Mouse (Mus musculus): Measurements from ENCODE around the gene Slc48a1. TPM values are rescaled to one million over a fixed set of nuclear protein-coding genes. Genes with fewer than 3 reads are reported as not detected.
A peak's percentile ranks its signal among the peaks of the same experiment; 100 is the strongest.

Gene Slc48a1
- polyA plus RNA-seq, 1 experiment from 2014 or later: 23.9 TPM

DNA sequence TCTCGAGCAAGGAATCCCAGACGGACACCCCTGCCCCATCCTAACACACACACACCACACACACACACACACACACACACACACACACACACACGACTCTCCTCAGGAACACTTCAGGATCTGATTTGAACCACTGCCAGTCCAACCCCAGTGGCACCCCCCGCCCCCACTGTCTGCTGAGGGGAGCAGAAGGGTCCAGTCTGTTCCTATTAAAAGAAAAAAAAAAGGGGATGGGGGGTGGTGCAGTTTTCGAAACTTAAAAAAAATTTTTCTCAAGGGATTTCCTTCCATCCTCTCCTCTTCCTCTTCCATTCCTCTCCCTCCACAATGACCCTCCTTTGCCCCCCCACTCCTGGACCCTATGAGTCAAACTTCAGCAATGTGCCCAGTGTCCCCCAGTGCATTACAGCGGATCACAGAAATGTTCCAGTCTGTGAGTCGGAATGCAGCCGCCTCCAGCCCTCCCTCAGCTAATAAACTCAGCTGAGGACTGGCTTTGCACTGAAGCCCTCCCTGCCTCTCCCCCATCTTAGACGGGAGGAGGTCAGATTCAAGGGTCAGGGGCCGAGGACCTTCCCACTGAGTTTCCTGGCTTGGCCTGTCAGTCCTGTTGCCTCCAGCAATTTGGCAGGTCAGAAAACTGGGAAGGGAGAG is 53.8 kb downstream of the Slc48a1 start:
- peak overlapping the region; percentile 90 for H3K4me2 ChIP-seq (replicated peaks)
- peak overlapping the region; percentile 97 for H3K27ac ChIP-seq
- WGBS: 10% methylated on average over 10 of the region's 10 CpGs
- H3K4me3 ChIP-seq (replicated peaks): peak overlapping the region; percentile 86
- H3K9ac ChIP-seq: peak overlapping the region; percentile 94
- H3K9me3 ChIP-seq: no peaks in the 10 kb centered on the region
- ATAC-seq: peak; percentile 21; the same call in 1 of the 2 replicates
- H3K27me3 ChIP-seq (replicated peaks): no peaks in the 10 kb centered on the region
- H3K4me1 ChIP-seq (replicated peaks): peaks cover 39% of the 10 kb centered on the region
- no peaks in the 10 kb centered on the region for H3K36me3 ChIP-seq

DNA sequence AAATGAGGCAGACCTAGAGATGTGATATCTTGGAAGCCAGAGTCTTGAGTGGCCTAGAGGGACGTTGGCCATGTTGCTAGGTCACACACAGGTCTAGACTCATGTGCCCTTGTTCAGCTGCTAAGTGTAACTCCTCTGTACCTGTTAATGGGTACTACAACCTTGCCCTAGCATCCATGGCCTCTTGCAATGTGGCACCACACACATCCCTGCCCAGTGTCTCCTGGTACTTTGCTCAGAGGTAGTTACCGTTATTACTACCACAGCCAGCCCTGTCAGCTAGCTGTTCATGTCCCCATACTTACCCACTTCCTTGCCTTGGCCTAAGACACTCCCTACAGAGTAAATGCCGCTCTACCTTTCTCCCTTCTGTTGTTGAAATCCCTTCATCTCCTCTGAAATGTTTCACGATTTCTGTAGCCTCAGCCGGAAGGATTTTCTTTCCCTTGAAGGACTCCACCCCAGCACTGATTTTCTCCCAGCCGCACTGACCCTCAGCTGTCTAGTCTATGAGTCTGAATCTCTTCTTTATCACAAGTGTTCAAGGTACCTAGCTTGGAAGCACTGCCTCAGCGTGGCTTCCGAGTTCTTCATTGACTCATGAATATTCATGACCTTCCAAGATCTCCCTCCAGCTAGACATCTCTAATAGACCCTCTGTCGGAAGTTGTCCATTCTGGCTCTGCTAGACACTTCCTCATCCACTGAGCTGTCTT is 54.6 kb downstream of the Slc48a1 start:
- H3K27ac ChIP-seq: peak overlapping the region; percentile 32; the same call in 1 of the 2 replicates
- no peaks in the 10 kb centered on the region for H3K9me3 ChIP-seq
- H3K9ac ChIP-seq: no peak overlapping the region
- H3K4me3 ChIP-seq (replicated peaks): no peak overlapping the region
- peak overlapping the region; percentile 90; the same call in 1 of the 2 replicates for H3K4me2 ChIP-seq (replicated peaks)
- ATAC-seq: no peak
- H3K4me1 ChIP-seq (replicated peaks): peaks cover 46% of the 10 kb centered on the region
- 73% methylated on average over 9 of the region's 9 CpGs for WGBS
- no peaks in the 10 kb centered on the region for H3K36me3 ChIP-seq
- no peaks in the 10 kb centered on the region for H3K27me3 ChIP-seq (replicated peaks)

DNA sequence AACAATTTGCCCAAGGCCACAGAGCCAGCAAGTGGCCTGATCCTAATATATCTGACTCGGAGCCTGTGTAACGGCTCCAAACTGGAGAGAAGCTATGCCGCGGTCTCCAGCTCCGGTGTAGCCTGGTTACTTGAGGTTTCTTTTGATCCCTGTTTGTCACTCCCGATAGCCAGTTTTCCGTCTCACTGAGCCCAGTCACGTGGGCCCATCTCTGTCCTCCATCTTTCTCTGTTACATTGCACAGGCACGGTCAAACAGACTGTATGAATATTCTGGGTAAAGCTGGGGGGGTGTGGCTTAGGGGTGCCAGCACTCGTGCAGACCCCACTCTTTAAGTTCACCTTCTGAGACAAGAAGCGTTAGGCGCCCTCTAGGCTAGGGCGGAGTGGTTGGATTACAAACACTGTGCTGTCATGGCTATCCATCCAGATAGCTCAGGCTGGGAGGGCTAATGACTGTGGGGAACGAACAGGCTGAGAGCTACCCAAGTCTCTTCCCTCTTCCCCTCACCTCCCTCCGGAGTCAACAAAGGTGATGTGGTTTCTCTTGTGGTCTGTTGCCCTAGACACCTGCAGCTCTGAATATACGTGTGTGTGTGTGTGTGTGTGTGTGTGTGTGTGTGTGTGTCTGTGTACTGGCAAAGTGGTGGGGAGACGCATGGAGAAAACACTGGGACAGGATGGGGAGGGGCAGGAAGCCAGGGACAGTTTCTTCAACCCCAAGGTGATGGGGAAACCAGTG is 58.0 kb downstream of the Slc48a1 start:
- no peaks in the 10 kb centered on the region for H3K27me3 ChIP-seq (replicated peaks)
- no peak for ATAC-seq
- no peak overlapping the region for H3K9ac ChIP-seq
- no peaks in the 10 kb centered on the region for H3K36me3 ChIP-seq
- H3K4me1 ChIP-seq (replicated peaks): peaks cover 47% of the 10 kb centered on the region
- H3K9me3 ChIP-seq: no peaks in the 10 kb centered on the region
- whole genome bisulfite sequencing: 53% methylated on average over 17 of the region's 17 CpGs
- H3K27ac ChIP-seq: no peak overlapping the region
- H3K4me3 ChIP-seq (replicated peaks): no peak overlapping the region
- H3K4me2 ChIP-seq (replicated peaks): no peak overlapping the region

DNA sequence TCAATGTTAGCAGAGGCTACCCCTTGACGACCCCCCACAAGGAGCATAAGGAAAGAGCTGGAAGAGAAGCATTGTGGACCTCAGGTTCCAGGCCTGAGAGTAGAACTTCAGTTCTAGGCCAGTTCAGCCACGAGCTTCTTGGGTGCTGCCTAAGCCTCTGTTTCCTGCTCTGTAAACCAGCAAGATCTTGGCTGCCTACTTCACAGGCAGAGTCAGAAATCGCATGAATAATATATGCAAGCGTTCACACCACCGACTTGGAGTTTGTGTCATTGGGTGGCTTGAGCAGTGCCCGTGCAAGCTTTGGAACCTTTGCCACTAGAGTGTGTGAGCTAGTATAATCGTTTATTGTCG is 58.6 kb downstream of the Slc48a1 start:
- Histone ChIP-seq H3K9me3 (no peaks in the 10 kb centered on the region), H3K4me3 (replicated peaks) (no peak overlapping the region), H3K4me1 (replicated peaks) (peaks cover 47% of the 10 kb centered on the region), H3K36me3 (no peaks in the 10 kb centered on the region), H3K27me3 (replicated peaks) (no peaks in the 10 kb centered on the region), H3K4me2 (replicated peaks) (no peak overlapping the region), H3K27ac (no peak overlapping the region), H3K9ac (no peak overlapping the region)
- no peak for ATAC-seq
- WGBS: 64% methylated on average over 8 of the region's 8 CpGs

DNA sequence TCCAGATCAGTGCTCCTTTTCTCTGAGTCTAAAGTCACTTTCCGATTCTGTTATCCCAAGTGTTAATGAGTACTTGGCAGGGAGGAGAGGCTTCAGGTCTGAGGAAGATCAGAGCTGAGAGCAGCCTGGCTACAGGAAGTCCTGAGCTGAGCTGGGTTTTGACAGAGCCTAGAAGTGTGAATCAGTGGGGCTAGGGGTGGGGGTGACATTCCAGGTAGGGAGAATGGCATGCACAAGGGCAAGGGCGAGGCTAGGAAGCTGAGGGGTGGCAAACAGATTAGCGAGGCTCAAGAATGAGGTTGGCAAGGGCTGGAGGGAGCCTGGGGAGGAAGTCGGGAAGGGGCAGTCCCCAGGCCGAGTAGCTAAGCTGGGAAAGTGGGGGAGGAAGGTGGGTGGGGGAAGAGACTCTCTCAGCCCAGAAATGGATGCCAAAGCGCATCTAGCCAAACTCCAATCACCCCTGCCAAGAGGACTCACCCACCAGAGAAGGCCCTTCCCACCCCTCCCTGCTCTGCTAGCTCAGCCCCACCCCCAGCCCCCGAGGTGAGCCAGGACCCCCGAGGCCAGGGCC is 59.3 kb downstream of the Slc48a1 start:
- peaks cover 42% of the 10 kb centered on the region for H3K4me1 ChIP-seq (replicated peaks)
- WGBS: 17% methylated on average over 8 of the region's 8 CpGs
- 0 out of 2 replicates have a peak overlapping the region, but pooled peaks have one; percentile 51 for H3K27ac ChIP-seq
- no peaks in the 10 kb centered on the region for H3K27me3 ChIP-seq (replicated peaks)
- H3K9ac ChIP-seq: no peak overlapping the region
- no peak overlapping the region for H3K4me3 ChIP-seq (replicated peaks)
- H3K9me3 ChIP-seq: no peaks in the 10 kb centered on the region
- no peak overlapping the region for H3K4me2 ChIP-seq (replicated peaks)
- no peaks in the 10 kb centered on the region for H3K36me3 ChIP-seq
- peak; percentile 31; the same call in 1 of the 2 replicates for ATAC-seq

DNA sequence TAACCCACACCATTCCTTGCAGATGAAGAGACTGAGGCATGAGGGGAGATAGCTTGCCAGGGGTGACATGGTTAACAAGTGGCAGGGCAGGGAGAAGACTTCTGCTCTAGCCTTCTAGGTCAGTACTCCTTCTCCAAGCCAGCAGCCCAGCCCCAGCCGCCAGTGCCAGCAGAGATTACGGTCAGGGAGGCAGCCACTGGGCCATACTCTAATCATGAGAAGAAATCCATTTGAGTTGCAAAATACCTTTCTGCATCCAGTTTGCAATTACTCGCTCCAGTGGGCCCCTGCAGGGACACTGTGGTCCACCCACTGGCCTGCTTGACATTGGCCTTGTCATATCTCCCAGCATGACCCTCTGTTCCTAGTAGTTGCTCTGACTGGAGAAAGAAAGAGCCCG is 60.1 kb downstream of the Slc48a1 start:
- no peaks in the 10 kb centered on the region for H3K9me3 ChIP-seq
- no peak overlapping the region for H3K27ac ChIP-seq
- no peaks in the 10 kb centered on the region for H3K27me3 ChIP-seq (replicated peaks)
- no peak overlapping the region for H3K4me3 ChIP-seq (replicated peaks)
- H3K36me3 ChIP-seq: no peaks in the 10 kb centered on the region
- no peak overlapping the region for H3K9ac ChIP-seq
- WGBS: 79% methylated on average over 4 of the region's 4 CpGs
- H3K4me2 ChIP-seq (replicated peaks): no peak overlapping the region
- H3K4me1 ChIP-seq (replicated peaks): peaks cover 37% of the 10 kb centered on the region
- no peak for ATAC-seq

DNA sequence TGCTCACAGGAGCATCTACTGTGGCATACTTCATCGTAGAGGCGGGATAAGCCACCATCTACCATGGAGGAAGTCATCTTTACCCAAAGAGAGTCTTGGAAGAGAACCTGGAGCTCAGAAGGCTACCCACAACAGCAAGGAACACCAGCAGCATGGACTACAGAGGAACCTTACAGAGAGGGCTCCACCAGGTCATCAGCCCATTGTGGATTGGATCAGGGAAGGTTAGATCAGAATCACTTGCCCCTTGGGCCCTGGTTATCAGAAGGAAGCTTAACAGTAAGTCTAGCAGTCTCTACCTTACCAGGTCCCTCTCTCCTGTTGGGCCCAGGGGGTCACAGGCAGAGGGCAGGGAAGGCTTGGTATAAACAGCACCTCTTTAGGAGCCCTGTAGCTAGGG is 60.7 kb downstream of the Slc48a1 start:
- ATAC-seq: no peak
- no peaks in the 10 kb centered on the region for H3K36me3 ChIP-seq
- H3K27ac ChIP-seq: no peak overlapping the region
- WGBS: 92% methylated on average over 2 of the region's 2 CpGs
- H3K4me2 ChIP-seq (replicated peaks): no peak overlapping the region
- no peak overlapping the region for H3K9ac ChIP-seq
- H3K4me1 ChIP-seq (replicated peaks): peaks cover 37% of the 10 kb centered on the region
- H3K4me3 ChIP-seq (replicated peaks): no peak overlapping the region
- no peaks in the 10 kb centered on the region for H3K27me3 ChIP-seq (replicated peaks)
- no peaks in the 10 kb centered on the region for H3K9me3 ChIP-seq

DNA sequence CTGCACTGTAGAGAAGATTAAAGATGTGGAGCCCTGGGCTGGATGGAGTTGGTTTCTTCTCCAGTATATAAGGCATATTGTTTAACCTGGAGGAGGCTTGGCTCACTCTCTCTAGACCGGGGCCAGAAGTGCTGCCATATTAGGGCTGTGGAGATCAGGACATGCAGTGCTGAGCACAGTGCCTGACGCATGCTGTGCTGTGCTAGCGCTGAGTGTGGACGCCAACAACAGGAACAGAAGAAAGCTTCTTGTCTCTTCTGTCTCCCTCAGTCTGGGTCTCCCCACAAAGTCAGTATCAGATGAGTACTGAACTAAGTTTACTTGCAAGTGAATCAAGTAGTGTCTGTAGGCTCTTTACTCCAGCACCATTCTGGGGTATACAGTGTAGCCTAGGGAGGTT is 61.2 kb downstream of the Slc48a1 start:
- Histone ChIP-seq H3K4me2 (replicated peaks) (no peak overlapping the region), H3K27me3 (replicated peaks) (no peaks in the 10 kb centered on the region), H3K36me3 (no peaks in the 10 kb centered on the region), H3K9me3 (no peaks in the 10 kb centered on the region), H3K4me1 (replicated peaks) (peaks cover 37% of the 10 kb centered on the region), H3K27ac (peak overlapping the region; percentile 44), H3K4me3 (replicated peaks) (no peak overlapping the region), H3K9ac (no peak overlapping the region)
- 78% methylated on average over 4 of the region's 4 CpGs for WGBS
- ATAC-seq: no peak

DNA sequence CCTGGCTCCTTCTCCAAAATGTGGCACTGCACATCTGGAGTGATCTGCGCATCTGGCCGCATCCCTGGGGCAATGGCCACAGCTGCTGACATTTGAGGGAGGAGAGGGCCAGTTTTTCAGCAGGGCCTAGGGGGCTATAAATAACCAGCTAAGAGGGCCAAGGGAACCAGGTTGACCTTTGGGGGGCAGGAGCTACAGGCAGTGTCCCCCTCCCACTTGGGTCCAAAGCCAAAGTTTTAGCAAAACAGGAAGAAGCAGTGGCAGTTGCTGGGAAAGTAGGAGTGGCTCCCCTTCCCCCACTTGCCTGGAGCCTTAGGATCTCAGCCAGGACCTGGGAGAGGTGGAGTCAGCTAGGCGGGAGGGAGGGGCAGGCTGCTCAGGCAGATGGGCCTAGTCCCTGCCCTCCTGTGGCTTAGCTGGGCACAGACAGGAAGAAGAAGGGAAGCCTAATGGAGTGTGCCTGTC is 61.7 kb downstream of the Slc48a1 start:
- Histone ChIP-seq H3K36me3 (no peaks in the 10 kb centered on the region), H3K27ac (peak overlapping the region; percentile 44), H3K4me3 (replicated peaks) (no peak overlapping the region), H3K4me1 (replicated peaks) (peaks cover 37% of the 10 kb centered on the region), H3K4me2 (replicated peaks) (no peak overlapping the region), H3K27me3 (replicated peaks) (no peaks in the 10 kb centered on the region), H3K9me3 (no peaks in the 10 kb centered on the region), H3K9ac (no peak overlapping the region)
- ATAC-seq: peak; percentile 86
- 19% methylated on average over 3 of the region's 3 CpGs for WGBS

DNA sequence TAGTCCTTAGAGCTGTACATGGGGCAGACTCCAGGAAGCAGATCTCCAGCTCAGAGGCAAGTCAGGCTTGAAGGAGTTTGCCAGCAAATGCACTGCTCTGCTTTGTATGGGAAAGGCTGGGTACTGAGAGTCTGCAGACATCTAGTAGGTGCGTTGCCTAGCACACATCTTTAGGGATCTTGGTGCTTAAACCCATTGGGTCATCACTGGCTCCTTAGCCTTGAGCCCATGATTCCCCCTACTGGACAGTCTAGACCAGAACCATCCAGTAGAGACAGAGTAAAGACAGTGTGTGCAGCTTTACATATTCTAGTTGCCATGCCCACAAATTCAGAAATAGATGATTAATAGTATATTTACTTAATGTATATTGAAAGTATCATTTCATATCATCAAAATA is 62.5 kb downstream of the Slc48a1 start:
- Histone ChIP-seq H3K4me3 (replicated peaks) (no peak overlapping the region), H3K27ac (no peak overlapping the region), H3K4me2 (replicated peaks) (no peak overlapping the region), H3K9me3 (no peaks in the 10 kb centered on the region), H3K4me1 (replicated peaks) (peaks cover 37% of the 10 kb centered on the region), H3K27me3 (replicated peaks) (no peaks in the 10 kb centered on the region), H3K9ac (no peak overlapping the region), H3K36me3 (no peaks in the 10 kb centered on the region)
- no peak for ATAC-seq
- 78% methylated on average over 1 of the region's 1 CpGs for WGBS

DNA sequence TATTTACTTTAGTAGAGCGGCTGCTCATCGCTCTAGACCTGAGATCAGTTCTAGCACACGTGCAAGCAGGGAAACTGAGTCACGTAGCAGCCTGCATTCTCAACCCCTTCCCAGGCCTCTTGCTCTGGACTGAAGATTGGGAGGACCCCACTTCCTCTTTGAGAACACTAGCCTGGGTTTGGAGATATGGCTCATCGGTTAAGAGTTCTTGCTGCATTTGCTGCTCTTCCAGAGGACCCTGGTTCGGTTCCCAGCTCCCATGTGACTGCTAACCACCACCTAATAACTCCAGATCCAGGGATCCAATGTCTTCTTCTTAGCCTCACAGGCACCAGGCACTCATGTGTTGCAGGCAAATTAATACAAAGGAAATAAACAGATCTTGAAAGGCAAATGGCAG is 63.1 kb downstream of the Slc48a1 start:
- H3K9ac ChIP-seq: no peak overlapping the region
- no peak overlapping the region for H3K27ac ChIP-seq
- WGBS: 92% methylated on average over 6 of the region's 6 CpGs
- peaks cover 33% of the 10 kb centered on the region for H3K4me1 ChIP-seq (replicated peaks)
- no peak for ATAC-seq
- H3K4me3 ChIP-seq (replicated peaks): no peak overlapping the region
- no peaks in the 10 kb centered on the region for H3K36me3 ChIP-seq
- H3K9me3 ChIP-seq: no peaks in the 10 kb centered on the region
- no peak overlapping the region for H3K4me2 ChIP-seq (replicated peaks)
- H3K27me3 ChIP-seq (replicated peaks): no peaks in the 10 kb centered on the region

DNA sequence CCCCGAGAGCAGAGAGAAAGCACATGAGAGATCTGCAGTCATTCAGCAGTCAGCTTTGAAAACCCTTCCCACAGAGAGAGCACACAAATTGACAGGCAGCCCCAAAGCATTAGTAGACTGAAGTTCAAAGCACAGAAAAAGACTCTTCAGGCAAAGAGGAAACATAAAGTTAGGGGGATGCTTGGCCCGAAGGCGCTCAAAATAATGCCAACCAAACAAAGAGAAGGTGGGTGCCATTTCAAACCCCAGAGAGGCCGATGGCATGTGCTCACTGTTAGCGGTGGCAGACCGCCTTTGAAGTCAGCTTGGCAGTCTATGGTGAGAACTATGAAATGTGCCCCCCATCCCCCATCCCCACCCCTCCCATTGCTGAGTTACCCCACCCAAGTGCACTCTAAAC is 63.7 kb downstream of the Slc48a1 start:
- H3K27ac ChIP-seq: no peak overlapping the region
- no peak for ATAC-seq
- no peak overlapping the region for H3K9ac ChIP-seq
- H3K4me1 ChIP-seq (replicated peaks): peaks cover 33% of the 10 kb centered on the region
- 85% methylated on average over 6 of the region's 6 CpGs for WGBS
- no peaks in the 10 kb centered on the region for H3K27me3 ChIP-seq (replicated peaks)
- H3K4me3 ChIP-seq (replicated peaks): no peak overlapping the region
- H3K36me3 ChIP-seq: no peaks in the 10 kb centered on the region
- no peak overlapping the region for H3K4me2 ChIP-seq (replicated peaks)
- no peaks in the 10 kb centered on the region for H3K9me3 ChIP-seq

Data from intestine, embryonic 15.5 days (tissue).